Mouse (Mus musculus): ENCODE data around the gene Socs2.

Gene Socs2

DNA sequence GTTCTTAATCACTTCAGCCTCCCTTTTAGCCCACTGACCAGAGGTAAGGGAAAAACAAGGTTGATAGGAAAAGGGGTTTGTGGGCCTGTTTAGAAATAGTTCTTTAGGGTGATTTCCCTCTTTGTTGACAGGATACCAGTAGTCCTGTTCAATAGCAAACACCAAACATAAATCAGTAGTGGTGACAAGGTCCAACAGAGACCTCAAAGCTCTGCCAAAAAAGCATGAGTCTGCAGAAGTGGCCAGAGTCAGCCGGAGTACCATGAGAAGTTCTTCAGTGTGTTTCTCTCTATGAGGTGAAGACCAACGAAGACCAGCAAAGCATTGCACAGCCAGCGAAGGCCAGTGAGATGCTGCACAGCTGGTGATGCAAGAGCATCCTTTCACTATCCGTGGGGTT lies 76.3 kb downstream of the Socs2 start:
- no peak for DNase-seq

DNA sequence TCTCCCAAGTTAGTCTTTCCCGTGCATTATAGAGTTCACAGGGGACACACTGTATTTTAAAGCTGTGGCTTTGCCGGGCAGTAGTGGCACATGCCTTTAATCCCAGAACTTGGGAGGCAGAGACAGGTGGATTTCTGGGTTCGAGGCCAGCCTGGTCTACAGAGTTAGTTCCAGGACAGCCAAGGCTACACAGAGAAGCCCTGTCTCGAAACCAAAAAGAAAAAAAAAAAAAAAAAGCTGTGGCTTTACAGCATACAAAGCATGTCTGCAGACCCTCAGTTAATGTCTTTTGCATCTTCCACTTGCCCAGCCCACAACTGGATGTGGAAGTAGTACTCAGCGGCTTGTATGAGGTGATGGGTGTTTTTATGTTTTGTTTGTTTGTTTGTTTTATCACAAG lies 79.4 kb downstream of the Socs2 start:
- DNase-seq: no peak

DNA sequence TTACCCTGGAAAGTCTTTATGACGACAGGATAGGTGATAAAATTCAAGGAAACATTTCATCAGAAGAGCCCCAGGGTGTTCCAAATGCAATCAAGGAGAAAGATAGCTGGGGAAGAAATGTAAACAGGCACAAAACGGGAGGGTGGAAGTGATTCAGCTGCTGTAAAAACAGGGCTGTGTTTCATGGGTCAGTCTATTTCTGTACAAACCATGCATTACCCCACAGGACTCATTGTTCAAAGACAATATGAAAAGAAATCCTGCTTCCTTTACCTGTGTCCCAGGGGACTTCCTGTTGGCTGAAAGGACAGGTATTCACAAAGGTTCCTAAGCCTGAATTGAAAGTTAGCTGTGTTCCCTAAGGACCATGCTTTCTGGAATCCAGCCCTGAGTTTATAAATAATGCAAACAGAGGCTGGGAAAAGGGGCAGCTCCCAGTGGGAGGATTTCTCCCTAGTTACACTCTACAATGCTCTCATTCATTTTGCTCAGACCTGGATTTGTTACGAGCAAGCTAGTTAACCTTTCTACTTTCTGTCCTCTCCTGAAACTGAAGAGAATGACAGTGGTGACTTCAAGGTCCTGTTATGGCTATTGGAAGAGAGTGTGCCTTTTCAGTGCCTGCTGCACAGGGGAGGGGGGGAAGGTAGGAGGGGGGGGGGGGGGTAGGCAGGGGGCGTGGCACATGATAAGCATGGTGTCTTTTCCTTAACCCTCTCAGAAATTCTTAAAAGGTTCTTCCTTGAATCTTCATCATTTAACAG lies 80.0 kb downstream of the Socs2 start:
- DNase-seq: no peak
